Mouse (Mus musculus): Measurements from ENCODE around the gene Timm23. TPM values are rescaled to one million over a fixed set of nuclear protein-coding genes. Genes with fewer than 3 reads are reported as not detected.
"Not testable (repeated sequence)": the region's sequence is repeated elsewhere in the genome, so short reads cannot be mapped to it uniquely, and the experiment has no call there.

Timm23 gene
- total RNA-seq, 2 experiments from 2014 or later, result 64.0 to 86.2 TPM

DNA sequence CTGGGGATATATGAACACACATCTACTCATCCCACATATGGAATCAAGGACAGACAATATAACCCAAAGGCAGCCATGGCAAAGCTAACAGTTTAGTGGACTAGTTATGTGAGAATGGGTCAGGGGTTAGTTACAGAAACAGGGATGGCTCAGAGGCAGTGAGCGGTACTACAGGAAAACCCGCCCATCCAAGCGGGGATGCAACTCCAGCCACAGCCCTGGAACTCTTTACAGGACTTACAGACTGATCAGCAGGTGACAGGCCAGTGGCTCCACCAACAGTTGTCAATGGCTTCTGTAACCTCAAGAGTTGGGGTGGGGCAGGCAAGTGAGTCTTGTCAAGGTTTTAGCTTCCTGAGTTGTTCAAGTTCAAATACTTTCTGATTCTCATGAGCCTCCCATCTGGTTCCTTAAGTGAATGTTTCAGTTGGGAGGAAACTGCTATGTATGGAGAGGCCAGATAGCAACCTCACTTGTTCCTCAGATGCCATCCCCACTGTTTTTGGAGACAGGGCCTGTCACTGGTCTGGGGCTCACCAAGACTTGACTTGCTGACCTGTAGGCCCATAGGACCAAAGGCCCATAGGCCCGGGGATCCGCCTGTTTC, 61.2 kb downstream of the Timm23 start:
- no peak for DNase-seq (ENCODE audit: low spot score in 2 of 2)
- intact Hi-C loops (cut with DNase I), result no loop called here

DNA sequence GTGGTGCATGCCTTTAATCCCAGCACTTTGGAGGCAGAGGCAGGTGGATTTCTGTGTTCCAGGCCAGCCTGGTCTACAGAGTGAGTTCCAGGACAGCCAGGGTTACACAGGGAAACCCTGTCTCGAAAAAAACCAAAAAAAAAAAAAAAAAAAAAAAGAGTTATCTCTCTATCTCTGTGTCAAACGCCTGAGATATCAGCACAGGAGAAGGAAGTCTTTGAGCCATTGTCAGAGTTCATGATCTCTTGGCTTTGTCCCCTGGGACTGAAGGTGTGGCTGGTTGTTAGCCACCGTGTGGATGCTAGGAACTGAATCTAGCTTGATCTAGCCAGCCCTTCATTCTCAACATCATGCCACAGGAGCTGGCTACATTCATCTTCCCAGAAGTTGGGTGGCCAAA, 65.2 kb downstream of the Timm23 start:
- intact Hi-C loops (cut with DNase I); DNase-seq (ENCODE audit: low spot score in 2 of 2): not testable (repeated sequence)

GRCm38 (mm10) chr14:32134293-32134692, 67.4 kb downstream of the Timm23 start:
- no peak for DNase-seq (ENCODE audit: low spot score in 2 of 2)
- intact Hi-C loops (cut with DNase I), result no loop called here

- DNase-seq (ENCODE audit: low spot score in 2 of 2), result no peak
- intact Hi-C loops (cut with DNase I), result no loop called here
Observed at GRCm38 (mm10) chr14:32131836-32132235, 69.9 kb downstream of the Timm23 start.

Other genes with a start within 250 kb of the Timm23 start
- gene Galnt15, start 172.9 kb downstream of the Timm23 start, total RNA-seq (2021), result 1 to 10 TPM; 1.3 to 2.0 TPM
- gene Oxnad1, start 116.5 kb downstream of the Timm23 start, total RNA-seq (2021), result 10 to 100 TPM; 11.9 to 16.3 TPM
- gene Dph3, start 116.2 kb downstream of the Timm23 start, total RNA-seq (2021), result 10 to 100 TPM; 47.2 to 48.4 TPM
- not detected for gene Msmb, start 59.9 kb downstream of the Timm23 start, total RNA-seq (2021)
- 100 to 1,000 TPM; 104 to 123 TPM for gene Ncoa4, start 42.0 kb downstream of the Timm23 start, total RNA-seq (2021)
- 10 to 100 TPM; 39.4 to 46.9 TPM for gene Parg, start 51 bp upstream of the Timm23 start, total RNA-seq (2021)
- gene Ogdhl, start 120.1 kb upstream of the Timm23 start, total RNA-seq (2021), result 100 to 1,000 TPM in 1 of 2 experiments, 10 to 100 TPM in 1; 94.0 to 101 TPM
- not detected for gene 1700024G13Rik, start 186.5 kb upstream of the Timm23 start, total RNA-seq (2021)